Mouse (Mus musculus): ENCODE results near the gene Gatb. TPM values are rescaled to one million over a fixed set of nuclear protein-coding genes. Genes with fewer than 3 reads are reported as not detected.
"Not testable (repeated sequence)": the region's sequence is repeated elsewhere in the genome, so short reads cannot be mapped to it uniquely, and the experiment has no call there.

Gene Gatb
- 10 to 100 TPM; 43.5 to 45.2 TPM for total RNA-seq (2021)

DNA sequence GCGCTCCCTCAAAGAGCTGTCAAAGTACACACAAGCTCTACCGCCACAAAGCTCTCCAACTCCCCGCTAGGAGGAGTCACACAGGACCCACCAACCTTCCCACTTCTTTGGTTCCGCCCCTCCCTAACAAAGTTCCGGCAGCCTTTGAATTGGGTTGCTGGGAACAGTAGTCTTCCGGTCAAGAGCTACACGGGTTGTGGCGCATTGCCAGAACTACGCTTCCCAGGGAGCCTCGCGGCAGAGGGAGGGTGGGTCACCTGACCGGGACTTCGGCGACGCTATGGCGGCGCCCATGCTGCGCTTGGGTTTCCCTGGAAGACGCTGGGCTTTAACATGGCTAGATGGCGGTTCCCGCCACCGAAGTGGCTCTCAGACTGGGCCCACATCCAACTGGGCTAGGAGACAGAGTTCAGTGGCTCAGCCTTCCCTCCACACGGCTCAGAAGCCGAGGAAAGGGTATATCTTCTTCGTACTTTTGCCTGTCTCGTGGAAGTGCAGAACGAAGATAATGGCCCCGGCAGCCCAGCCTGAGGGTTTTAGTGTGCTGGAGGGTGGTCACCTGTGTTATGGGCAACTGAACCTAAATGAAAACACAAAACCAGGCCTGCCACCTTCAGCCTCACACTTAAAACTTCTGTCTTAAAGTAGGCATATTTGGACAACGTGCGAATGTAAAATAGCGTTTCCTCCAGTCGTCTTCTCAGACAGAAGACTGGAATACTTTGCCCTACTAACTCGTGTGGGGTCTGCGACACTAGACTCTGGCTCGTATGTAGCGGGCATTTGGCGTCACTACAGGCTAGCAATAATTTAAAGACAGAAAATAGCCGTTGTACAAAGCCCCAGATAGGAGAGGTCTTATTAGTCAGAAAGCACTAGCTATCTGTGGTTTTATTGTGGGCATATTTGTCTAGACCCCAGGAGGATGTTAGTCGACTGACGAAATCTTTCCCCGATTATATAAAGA lies at the start of gene Gatb:
Gene Gatb (plus strand): TSS at position 256 of the 967 bp plus-strand sequence.
- peak; percentile 98 to 99 for DNase-seq
- intact Hi-C loops (cut with DNase I), result loop anchor here (2.0 to 5.0 kb wide), 4 partner anchors 292 to 649 kb away; partner anchors contain the start of gene Rps3a1

DNA sequence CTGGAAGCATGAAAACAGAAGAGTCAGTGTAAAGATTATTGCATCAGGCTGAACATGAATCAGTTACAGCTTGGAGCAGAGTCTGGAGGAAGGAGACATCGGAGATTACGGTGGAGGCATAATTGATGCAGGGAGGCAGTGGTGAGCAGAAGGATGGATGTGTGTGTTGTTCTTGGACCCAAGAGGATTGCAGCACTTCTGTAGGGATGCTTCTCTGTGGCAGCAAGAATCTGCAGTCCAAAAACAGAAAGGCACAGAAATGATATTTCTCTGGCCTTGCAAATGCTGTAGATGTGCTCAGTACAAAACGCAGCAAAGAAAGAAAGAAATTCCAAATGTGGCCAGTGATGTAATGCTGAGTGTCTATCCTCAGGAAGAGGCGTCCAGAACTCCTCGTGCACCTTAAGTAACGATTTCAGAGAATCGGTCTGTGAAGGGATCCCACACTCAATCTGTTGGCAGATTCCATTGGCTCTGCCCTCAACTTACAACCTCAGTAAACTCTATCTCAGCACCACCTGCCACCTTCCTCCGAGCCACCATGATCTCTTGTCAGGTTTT lies 43.2 kb upstream of the Gatb start:
- intact Hi-C loops (cut with DNase I), result no loop called here
- DNase-seq, result no peak

DNA sequence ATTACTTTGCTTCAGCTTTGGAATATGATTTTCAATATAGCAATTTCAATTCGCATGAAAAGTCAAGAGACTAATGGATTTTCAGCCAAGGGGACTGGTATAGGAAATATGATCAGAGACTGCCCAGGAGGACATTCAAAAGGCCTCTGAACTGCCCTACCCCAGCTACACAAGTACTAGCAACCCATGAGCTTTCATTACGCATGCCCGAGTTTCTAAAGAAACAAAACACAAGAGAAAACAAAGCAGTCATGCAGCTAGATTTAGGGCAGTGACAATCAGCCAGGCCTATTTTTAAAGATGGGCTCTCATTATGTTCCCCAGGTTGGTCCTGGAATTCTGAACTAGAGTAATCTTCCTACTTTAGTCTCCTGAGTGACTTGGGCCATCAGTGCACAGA lies 41.5 kb upstream of the Gatb start:
- DNase-seq, result no peak
- intact Hi-C loops (cut with DNase I), result no loop called here

DNA sequence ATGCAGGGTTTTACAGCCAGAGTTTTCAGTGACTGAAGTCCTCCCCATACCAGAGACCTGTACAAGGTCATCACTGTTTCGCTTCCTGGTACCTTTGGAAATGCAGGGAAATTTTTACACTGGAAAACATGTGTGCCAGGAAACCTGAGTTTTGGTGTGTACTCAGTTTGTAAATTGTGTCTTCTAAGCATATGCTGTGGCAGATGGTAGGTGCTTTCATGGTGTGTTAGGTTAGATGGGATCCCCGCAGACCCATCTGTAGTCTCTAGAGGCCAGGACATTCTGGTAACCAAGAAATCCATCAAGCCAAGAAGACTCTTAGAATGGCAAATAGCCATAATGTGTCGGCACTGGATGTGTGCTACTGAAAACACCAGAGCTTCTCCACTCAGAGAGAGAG lies 38.9 kb upstream of the Gatb start:
- intact Hi-C loops (cut with DNase I), result no loop called here
- no peak for DNase-seq

DNA sequence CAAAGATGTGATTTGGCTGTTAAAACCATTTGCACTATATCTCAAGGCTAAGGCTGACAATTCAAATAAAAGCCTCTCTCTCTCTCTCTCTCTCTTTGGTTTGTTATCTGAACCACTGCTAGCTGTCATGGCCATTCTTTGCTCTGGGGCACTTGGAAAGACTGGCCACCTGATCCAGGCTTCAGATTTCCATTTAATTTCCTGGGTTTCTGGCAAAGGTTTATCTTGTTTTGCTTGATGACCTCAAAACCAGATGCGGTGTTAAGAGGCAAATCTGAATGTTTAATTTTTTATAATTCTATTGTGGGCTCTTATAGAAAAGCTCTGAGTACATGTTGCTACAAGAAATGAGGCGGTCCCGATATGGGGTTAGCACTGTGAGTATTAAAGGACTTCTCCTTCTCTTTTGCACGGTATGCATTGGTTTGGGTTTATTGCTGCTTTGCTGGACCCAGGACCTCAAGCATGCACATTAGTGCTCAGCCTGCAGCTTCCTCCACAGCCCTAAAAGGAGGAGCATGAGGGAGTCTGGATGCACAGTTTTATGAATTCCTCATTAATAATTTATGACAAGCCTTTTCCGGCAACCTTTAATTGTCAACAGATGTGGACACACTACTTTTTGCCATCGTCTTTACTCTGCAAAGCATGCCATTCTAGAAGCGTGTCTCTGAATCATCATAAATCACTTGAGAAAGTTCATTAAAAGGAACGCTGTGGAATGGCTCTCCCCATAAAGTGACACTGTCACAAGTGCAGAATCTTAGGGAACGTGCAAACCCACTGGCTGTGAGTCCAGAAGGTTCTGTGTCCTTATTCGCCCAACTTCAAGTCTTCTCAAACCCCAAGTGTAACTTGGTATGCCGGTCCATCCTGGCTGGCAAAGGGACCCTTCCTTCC lies 38.0 kb upstream of the Gatb start:
- intact Hi-C loops (cut with DNase I), result no loop called here
- no peak for DNase-seq

DNA sequence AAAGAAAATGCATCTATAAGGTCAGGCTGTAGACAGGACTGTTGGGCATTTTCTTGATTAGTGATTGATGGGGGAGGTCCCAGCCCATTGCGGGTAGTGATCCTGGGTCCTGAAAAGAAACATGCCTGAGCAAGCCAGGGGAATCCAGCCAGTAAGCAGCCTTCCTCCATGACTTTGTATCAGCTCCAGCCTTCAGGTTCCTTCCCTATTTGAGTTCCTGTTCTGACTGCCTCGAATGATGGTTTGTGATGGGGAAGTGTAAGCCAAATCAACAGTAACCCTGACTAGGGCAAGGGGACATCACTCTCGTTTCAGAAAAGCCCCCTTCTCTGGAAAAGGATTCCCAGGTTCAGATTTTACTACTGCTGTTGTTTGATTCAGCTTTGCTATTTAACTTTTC lies 31.2 kb upstream of the Gatb start:
- intact Hi-C loops (cut with DNase I), result no loop called here
- DNase-seq, result no peak

DNA sequence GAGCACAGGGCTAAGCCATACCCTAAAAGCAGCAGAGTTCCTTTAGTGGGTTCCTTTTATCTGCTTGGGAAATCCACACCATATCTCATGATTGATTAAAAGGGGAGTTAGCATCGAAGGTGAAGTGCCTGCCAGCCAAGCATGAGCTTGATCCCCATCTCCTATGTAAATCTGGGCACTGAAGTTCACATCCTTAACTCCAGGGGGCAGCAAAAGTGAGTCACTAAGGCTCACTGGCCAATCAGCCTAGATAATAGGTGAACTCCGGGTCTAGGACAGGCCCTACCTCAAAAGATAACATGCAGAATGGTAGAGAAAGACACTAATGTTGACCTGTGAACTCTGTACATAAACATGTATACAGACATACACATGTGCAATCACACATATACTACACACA lies 30.3 kb upstream of the Gatb start:
- intact Hi-C loops (cut with DNase I), result no loop called here
- DNase-seq, result no peak

DNA sequence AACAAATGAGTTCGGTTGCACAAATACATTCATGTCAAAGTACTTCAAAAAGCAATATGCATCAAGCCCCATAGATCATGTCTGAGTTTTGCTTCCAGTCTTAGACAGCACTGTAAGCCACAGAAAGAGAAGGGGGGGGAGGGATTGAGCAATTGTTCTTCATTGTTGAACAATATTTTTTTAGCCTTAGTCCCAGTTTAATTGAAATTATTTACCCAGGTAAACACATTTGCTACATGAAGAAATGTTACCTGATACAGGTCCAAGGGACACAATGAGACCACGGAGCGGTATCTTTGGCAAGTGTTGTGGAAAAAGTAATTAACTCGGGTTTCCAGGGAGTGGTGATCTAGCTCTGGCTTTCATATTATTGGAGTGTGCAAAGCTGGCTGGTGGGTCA lies 23.6 kb upstream of the Gatb start:
- DNase-seq, result no peak
- intact Hi-C loops (cut with DNase I), result loop anchor here (2.0 to 5.0 kb wide), 2 partner anchors 32 to 188 kb away; no protein-coding TSS in a partner anchor

DNA sequence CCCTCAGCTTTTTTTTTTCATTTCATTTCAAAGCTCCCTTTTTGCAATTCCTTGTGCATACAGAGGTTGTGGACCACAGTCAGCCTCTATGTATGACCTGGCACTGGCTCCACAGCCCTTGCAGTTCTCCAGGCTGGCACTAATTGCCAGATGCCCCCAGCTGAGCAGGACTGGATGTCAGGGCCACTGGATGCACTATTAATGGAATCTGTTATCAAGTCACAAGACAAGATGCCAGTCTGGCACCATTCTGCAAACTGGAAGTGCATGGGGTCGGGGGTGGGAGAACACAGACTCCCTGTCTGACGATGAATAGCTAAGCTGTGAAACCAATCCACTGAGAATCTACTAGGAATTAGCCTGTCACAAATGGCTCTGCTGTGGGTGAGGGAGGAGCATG lies 22.6 kb upstream of the Gatb start:
- DNase-seq, result peak; percentile 28 to 41
- intact Hi-C loops (cut with DNase I), result loop anchor here (2.0 to 5.0 kb wide), 2 partner anchors 33 to 189 kb away; no protein-coding TSS in a partner anchor

DNA sequence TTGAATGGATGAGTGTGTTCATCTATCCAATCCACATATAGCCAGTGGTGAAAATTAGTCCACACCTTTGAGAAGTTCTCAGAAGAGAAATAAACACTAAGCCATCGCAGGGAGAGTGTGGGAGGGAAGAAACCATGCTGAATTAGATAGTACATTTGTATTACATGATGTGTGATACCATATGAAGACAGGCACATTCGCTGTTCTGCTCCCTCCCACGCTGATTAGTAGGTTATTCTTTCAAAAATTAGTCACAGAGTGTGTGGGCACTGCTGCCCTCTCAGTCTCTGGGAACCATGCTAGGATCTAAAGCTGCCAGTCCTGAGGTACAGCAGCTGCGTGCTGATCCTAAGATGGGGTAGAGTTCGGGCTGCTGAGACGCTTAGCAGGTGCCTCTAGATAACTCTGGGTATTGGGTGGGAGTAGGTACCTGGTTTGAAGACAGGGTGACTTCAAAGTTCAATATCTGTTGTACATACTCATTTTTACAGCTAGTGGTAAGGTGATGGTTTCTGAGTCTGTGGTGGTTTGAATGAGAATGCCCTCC lies 20.1 kb upstream of the Gatb start:
- no peak for DNase-seq
- intact Hi-C loops (cut with DNase I), result loop anchor here (5.0 kb wide), 1 partner anchor 192 kb away; no protein-coding TSS in a partner anchor

DNA sequence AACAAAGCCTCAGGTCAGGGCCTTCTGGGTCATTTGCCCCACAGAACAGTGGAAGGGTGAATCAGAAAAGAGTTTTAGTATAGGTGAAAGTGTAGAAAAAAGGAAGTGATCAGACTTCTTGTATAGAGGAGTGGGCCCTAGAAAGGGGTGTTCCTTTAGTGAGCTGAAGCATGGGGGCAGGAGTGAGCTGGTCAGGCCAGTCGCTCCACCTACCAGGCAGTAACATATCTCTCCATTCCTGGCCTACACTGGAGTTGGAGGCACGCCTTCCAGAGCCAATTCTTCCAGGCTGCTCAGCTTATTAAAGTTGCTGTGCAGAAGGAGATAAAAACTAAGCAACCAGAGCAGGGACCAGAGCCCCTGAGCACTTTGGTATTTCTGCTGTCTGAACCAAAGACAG lies 9.3 kb upstream of the Gatb start:
- no peak for DNase-seq
- intact Hi-C loops (cut with DNase I), result no loop called here

DNA sequence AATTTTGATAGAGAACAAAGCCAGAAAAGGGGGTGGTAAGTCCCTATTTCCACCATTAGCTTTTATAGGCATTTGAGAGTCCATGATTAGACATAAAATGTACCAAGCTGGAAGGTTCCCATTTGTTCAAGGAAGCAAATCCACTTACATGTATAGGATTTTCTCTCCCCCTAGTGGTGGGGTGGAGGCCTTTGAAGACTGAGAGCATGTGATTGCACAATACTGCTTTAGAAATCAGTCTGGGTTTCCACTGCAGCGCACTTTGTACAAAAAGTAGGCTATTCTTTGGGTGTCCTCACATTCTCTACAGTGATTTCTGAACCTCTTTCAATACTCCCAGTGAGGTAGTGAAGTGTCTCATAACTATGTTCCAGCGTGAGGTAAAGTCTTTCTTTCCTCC lies 2.6 kb upstream of the Gatb start:
- DNase-seq, result peak in 1 of 2 experiments; percentile 41
- intact Hi-C loops (cut with DNase I), result loop anchor here (5.0 kb wide), 3 partner anchors 289 to 571 kb away; partner anchors contain the start of gene Rps3a1

DNA sequence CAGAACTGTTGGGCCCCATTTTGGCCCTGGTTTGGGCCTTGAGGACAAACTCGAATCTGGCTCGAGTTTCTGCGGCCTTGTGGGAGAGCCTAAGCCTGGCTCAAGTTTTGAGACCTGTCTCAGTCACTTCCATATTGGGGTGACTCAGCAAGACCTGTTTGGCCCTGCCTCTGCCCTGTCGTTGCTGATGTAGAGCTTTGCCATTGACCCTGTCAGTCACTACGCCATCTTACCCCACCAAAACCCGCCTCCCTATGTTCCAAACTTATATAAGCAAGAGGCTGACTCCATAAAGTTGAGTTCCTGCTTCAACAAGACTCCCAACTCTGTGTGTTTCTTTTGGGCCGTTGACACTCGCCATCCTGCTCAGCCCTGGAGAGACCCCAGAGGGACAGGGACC lies 1.4 kb upstream of the Gatb start:
- not testable (repeated sequence) for DNase-seq
- intact Hi-C loops (cut with DNase I), result loop anchor here (2.0 to 5.0 kb wide), 4 partner anchors 290 to 648 kb away; partner anchors contain the start of gene Rps3a1

DNA sequence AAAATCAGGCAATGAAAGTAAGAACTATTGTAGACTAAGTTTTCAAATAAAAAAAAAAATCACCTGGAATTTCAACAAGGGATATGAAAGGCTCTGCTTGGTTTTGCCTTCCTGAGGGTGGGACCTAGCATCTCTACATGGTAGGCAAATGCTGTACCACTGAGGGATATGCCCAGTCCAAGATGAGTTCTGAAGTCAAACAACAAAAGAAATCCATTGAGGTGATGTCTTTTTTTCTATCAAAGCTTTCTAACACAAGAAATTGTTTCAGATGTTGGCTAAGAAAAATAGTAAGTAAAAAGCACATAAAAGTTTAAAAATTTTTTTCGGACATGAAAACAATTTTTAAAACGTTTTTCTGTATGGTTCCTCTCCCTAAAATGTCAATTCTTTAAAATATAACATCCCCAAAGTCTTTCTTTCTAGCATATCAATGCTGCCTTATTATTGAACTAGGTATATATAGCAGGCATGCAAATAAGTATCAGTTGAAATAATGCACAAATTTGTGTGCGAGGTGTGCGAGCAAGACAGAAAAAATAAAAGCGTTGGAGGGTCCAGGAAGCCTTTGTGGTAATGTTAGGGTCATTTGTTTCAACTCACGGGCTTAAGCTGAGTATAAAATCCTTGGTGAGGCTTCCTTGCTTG lies 579 bp upstream of the Gatb start:
- DNase-seq, result no peak
- intact Hi-C loops (cut with DNase I), result loop anchor here (2.0 to 5.0 kb wide), 4 partner anchors 291 to 649 kb away; partner anchors contain the start of gene Rps3a1

DNA sequence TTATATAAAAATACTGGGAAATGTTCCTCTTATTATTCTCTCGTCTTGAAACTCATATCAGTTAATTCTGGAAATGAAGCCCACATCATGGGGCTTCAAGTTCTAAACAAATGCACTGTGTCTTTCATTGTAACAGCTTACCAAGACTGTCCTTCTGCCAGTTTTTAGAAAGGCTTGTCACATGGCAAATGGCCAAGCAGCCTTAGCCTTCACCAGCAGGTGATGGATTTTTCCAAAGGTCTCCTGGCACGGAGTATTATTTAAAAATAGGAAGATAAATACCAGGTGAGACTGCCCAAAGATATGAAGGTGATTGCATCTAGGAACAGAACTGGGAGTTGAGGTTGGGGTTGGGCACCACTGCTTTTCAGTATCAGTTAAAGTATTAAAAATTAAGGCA lies 8.8 kb downstream of the Gatb start:
- no peak for DNase-seq
- intact Hi-C loops (cut with DNase I), result loop anchor here (5.0 kb wide), 1 partner anchor 340 kb away; no protein-coding TSS in a partner anchor

DNA sequence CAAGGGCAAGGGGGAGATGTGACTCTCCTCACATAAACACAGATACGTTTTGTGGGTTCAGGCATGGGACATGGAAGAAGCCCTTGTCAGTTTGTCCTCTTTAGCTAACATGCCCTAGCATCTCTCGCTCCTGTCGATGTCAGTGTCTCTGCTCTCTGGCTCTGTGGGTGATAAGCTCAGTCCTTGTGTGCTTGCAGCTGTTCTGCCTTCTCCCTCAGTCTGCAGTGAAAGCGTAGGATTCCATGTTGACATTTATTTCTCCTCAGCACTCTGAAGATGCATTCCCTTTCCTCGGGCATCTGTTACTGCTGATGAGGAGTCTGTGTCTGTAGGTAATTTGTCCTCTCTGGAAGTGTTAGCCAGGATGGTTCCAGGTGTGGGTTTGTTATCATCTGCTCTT lies 9.3 kb downstream of the Gatb start:
- DNase-seq, result no peak
- intact Hi-C loops (cut with DNase I), result loop anchor here (5.0 kb wide), 1 partner anchor 339 kb away; no protein-coding TSS in a partner anchor

DNA sequence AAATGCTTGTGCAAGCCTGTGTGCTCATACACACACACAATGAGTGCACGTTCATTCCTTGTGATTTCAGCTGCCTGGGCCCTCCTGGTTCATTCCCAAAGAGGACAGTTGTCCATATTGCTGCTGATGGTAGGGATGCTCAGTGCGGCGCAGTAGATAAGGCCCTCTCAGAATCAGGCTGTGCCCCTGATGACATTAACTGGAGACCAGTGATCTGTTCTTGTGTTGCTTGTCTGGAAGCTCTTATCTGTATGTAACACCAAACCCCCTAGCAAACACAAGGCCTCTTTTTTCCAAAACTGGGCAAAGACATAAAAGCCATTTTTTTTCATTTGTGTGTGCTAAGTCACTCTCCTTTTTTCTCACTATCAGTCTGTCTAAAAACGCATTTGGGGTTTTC lies 11.0 kb downstream of the Gatb start:
- intact Hi-C loops (cut with DNase I), result loop anchor here (5.0 kb wide), 1 partner anchor 337 kb away; no protein-coding TSS in a partner anchor
- DNase-seq, result no peak

DNA sequence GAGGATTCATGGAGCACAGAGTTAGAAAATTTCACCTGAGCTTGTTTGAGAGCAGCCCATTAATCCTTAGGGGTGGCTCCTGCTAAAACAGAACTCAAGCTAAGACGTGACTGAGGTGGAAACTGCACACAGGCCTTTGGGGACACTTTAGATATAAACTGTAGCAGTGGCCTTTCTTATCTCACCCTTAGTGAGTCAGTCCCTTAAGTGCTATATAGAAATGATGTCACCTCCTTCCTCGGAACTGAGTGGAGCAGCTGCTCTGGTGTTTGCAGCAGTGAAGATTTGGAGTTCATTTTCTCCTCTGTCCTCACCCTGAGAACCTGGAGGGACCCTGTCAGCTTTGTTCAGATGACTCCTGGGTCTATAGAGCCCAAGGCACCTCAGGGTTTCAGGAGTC lies 14.8 kb downstream of the Gatb start:
- intact Hi-C loops (cut with DNase I), result no loop called here

DNA sequence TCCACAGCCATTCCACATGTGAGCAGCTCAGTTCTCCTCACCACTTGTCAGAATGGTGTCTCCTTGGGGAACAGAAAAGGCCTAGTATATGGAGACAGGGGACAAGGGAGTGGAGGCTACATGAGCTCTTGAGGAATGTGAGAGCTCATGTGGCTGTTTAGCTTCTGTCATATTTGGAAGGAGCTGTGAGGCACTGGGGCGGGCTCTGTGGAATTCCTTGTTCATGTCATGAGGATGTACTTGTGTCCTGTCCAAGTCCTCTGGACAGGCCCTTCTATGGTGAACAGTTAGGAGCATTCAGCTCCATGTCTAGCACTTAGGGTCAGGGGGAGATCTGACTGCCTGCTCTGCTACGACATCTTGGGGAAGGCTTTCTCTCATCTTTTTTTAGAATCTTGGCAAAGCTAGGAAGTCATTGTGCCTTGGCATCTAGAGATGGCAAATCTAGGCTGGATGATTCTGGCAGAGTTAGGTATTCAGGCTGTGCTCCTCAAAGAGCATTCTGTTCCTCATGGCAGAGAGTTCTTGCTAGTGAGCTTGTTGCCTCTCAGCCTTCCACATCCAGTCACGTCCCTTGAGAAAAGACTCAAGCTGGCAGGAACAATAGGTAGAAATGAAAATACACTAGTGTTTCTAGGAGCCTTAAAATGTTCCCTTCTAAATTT lies 16.3 kb downstream of the Gatb start:
- intact Hi-C loops (cut with DNase I), result no loop called here
- DNase-seq, result peak in 1 of 2 experiments; percentile 20

More for the DNA sequence above, 14.8 kb downstream of the Gatb start:
- no peak for DNase-seq

Measured in heart, postnatal 36 days (tissue).